Mouse (Mus musculus): ENCODE data around the gene Rbbp5. TPM values are rescaled to one million over a fixed set of nuclear protein-coding genes. Genes with fewer than 3 reads are reported as not detected.

Gene Rbbp5
- 52.3 and 58.3 TPM in 2 replicates for polyA plus RNA-seq (2012; rRNA removed)

DNA sequence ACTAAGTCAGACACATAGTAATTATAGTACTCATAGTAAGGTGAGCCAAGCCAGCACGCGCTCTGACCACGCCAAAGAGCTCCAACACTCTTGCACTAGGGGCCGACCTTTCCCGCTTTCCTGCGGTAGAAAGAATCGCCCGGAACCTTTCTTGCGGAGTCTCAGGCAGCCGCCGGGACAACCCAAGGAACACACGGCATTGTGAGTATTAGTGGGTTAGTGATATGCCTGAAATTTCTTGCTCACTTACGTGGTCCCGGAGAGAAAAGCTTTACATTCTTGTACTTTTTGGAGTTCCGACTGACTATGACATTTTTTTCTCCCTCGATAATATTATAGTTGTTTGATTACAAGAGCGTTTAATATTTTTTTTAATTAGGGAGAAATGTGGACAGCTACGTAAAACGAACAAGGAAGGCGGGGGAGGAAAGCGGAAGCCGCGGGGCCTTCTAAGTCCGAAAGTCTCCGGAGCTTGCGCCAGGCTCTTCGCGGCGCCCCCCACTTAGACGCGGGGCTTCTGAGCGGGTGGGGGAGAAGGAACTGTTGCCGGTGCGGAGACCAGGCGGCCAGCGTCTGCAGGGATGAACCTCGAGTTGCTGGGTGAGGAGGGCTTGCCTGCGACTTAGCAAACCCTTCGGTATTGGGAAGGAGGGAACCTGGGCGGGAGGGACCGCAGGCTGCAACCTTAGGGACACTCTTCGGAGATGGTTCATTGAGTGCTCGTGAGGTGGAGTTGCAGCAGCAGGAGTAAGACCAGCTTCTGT lies at the start of gene Rbbp5:
Gene Rbbp5, plus strand, starts transcription at position 438 of the 764 bp plus-strand sequence.

DNA sequence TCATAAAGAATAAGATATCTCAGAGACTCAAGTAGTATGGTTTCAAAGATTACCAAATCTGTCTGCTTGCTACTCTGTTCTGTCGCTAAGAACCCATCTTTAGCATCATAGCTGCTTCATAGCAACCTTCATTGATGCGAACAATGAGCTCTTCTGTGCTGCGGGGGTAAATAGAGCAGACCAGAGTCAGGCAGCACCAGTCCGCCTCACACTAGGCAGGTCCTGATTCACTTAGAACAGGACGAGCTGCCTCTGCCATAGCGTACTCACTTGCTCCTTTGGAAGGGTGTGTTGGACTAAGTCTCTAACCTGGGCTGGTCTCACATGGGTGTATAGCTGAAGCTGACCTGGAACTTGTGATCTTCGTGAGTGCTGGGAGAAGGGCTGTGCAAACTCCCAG lies 28.9 kb downstream of the Rbbp5 start, which contains the start of gene Tmem81:
Gene Tmem81, plus strand, starts transcription at position 173 of the 400 bp plus-strand sequence.

DNA sequence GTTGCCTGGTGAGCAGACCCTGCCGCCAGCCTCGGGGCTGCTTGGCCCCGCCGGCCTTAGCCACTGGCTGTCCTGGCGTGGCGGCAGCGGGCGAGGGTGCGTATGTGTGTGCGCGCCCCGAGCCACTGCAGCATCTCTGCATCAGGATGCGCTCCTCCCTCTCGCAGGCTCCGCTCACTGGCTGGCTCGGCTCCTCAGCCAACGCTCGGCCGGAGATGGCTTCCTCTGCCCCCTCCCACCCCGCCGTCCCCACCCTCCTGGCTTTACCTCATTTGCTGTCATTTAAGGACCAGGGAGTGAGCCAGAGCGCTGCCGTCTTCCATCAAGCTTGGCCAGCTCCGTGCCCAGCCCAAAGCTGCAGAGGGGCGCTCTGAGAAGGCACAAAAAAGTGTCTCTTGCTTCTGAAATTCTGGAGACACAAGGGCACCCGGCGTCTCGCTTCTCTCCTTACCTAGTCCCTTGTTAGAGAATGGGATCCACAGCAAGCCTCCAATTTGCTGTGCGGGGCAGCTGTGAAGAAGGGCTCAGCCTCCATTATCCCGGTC lies 65.7 kb downstream of the Rbbp5 start, which contains the start of gene Cntn2:
Gene Cntn2, minus strand, starts transcription at position 495 of the 545 bp plus-strand sequence.

Other genes starting within 250 kb of the Rbbp5 start
- gene Gm10188, start 247.6 kb upstream of the Rbbp5 start, polyA plus RNA-seq (2012; rRNA removed): not detected in 2 replicates
- 2.1 and 2.4 TPM in 2 replicates for gene Klhdc8a, start 178.7 kb upstream of the Rbbp5 start, polyA plus RNA-seq (2012; rRNA removed)
- gene Nuak2, start 161.2 kb upstream of the Rbbp5 start, polyA plus RNA-seq (2012; rRNA removed): 26.8 and 52.5 TPM in 2 replicates
- gene Tmcc2, start 86.1 kb upstream of the Rbbp5 start, polyA plus RNA-seq (2012; rRNA removed): 27.5 and 31.1 TPM in 2 replicates
- gene Dstyk, start 59.8 kb upstream of the Rbbp5 start, polyA plus RNA-seq (2012; rRNA removed): 11.1 and 14.5 TPM in 2 replicates
- gene Tmem81, start 28.9 kb downstream of the Rbbp5 start, polyA plus RNA-seq (2012; rRNA removed): 2.8 and 2.9 TPM in 2 replicates
- 41.9 and 47.4 TPM in 2 replicates for gene Cntn2, start 65.9 kb downstream of the Rbbp5 start, polyA plus RNA-seq (2012; rRNA removed)

Measured in central nervous system, embryonic 11.5 days (tissue).